Mouse (Mus musculus): ENCODE measurements around the gene Inpp5d. TPM values are rescaled to one million over a fixed set of nuclear protein-coding genes. Genes with fewer than 3 reads are reported as not detected.

Gene Inpp5d
- polyA plus RNA-seq (2012; rRNA removed): 86.5 and 123 TPM in 2 replicates

DNA sequence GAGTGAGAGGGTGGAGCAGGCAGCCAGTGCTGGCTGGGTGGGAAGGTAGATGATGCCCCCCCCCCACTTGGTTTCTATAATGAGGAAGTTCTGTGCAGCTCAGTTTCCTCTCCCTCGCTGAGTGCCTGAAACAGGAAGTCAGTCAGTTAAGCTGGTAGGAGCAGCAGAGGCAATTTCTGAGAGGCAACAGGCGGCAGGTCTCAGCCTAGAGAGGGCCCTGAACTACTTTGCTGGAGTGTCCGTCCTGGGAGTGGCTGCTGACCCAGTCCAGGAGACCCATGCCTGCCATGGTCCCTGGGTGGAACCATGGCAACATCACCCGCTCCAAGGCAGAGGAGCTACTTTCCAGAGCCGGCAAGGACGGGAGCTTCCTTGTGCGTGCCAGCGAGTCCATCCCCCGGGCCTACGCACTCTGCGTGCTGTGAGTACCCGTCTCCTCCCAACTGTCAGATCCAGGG, at the start of gene Inpp5d:
Gene Inpp5d, plus strand, starts transcription at position 102 of the 458 bp plus-strand sequence.
- peak within 1 kb of the TSS; percentile 85 for H3K4me3 ChIP-seq (replicated peaks; ENCODE audit: extremely low read depth, low read depth, low read length)
- peak; percentile 43 for DNase-seq
- 48% methylated on average over 12 of the region's 12 CpGs for WGBS
- peaks cover 6% of the 10 kb centered on the region for H3K4me1 ChIP-seq (ENCODE audit: control insufficient read depth, insufficient read depth, low read length)
- TF ChIP-seq POLR2A (IDR thresholded peaks at IDR 0.05; ENCODE audit: borderline replicate concordance, extremely low read depth, low read depth, low read length) (peak; percentile 63; the same call in 1 of the 2 replicates), CTCF (IDR thresholded peaks at IDR 0.05; ENCODE audit: insufficient read depth, low read length) (no peak)

GRCm38 (mm10) chr1:87573261-87573660, 46.9 kb upstream of the Inpp5d start:
- TF ChIP-seq CTCF (IDR thresholded peaks at IDR 0.05; ENCODE audit: insufficient read depth, low read length) (no peak), POLR2A (IDR thresholded peaks at IDR 0.05; ENCODE audit: borderline replicate concordance, extremely low read depth, low read depth, low read length) (no peak)
- H3K4me1 ChIP-seq (ENCODE audit: control insufficient read depth, insufficient read depth, low read length): peaks cover 6% of the 10 kb centered on the region
- DNase-seq: no peak
- WGBS: 50% methylated on average over 5 of the region's 5 CpGs
- no peak overlapping the region for H3K4me3 ChIP-seq (replicated peaks; ENCODE audit: extremely low read depth, low read depth, low read length)

DNA sequence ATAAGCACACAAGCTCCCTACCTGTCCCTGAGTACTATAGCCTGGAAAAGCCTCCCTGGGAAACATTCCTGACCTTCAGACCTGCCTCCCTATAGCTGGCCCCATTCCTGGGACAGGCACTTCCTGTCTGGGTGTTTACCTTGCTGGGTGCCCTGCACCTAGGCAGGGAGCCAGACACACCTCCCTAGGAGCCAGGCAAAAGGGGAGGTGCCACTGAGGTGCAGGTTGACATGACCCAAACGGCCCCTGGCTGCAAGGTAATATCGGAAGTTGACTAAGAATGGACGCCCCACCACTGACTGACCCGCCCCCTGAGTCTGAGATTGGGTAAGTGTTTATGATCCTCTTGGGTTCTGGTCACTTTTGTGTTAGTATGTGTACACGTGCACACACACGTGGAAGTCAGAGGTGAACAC, 46.3 kb upstream of the Inpp5d start, which contains the start of gene Ngef:
Gene Ngef, minus strand, starts transcription at position 71 of the 416 bp plus-strand sequence.
- H3K4me1 ChIP-seq (ENCODE audit: control insufficient read depth, insufficient read depth, low read length): peaks cover 6% of the 10 kb centered on the region
- WGBS: 53% methylated on average over 6 of the region's 6 CpGs
- H3K4me3 ChIP-seq (replicated peaks; ENCODE audit: extremely low read depth, low read depth, low read length): no peak within 1 kb of the TSS
- peak; percentile 27; the same call in 1 of the 2 replicates for TF ChIP-seq POLR2A (IDR thresholded peaks at IDR 0.05; ENCODE audit: borderline replicate concordance, extremely low read depth, low read depth, low read length)
- no peak for TF ChIP-seq CTCF (IDR thresholded peaks at IDR 0.05; ENCODE audit: insufficient read depth, low read length)
- DNase-seq: peak; percentile 73

- DNase-seq: no peak
- Histone ChIP-seq H3K4me3 (replicated peaks; ENCODE audit: extremely low read depth, low read depth, low read length) (no peak overlapping the region), H3K4me1 (ENCODE audit: control insufficient read depth, insufficient read depth, low read length) (peaks cover 6% of the 10 kb centered on the region)
- 54% methylated on average over 6 of the region's 6 CpGs for WGBS
- TF ChIP-seq POLR2A (IDR thresholded peaks at IDR 0.05; ENCODE audit: borderline replicate concordance, extremely low read depth, low read depth, low read length) (no peak), CTCF (IDR thresholded peaks at IDR 0.05; ENCODE audit: insufficient read depth, low read length) (no peak)
These were observed 45.8 kb upstream of the Inpp5d start for GRCm38 (mm10) chr1:87574353-87574752.

- peaks cover 6% of the 10 kb centered on the region for H3K4me1 ChIP-seq (ENCODE audit: control insufficient read depth, insufficient read depth, low read length)
- TF ChIP-seq POLR2A (IDR thresholded peaks at IDR 0.05; ENCODE audit: borderline replicate concordance, extremely low read depth, low read depth, low read length) (no peak; the same call in 1 of the 2 replicates), CTCF (IDR thresholded peaks at IDR 0.05; ENCODE audit: insufficient read depth, low read length) (no peak)
- no peak overlapping the region for H3K4me3 ChIP-seq (replicated peaks; ENCODE audit: extremely low read depth, low read depth, low read length)
- WGBS: 26% methylated on average over 7 of the region's 7 CpGs
- DNase-seq: peak; percentile 76
These were observed 45.3 kb upstream of the Inpp5d start for GRCm38 (mm10) chr1:87574785-87575184.

GRCm38 (mm10) chr1:87578965-87579364, 41.1 kb upstream of the Inpp5d start:
- 94% methylated on average over 6 of the region's 6 CpGs for WGBS
- DNase-seq: no peak
- Histone ChIP-seq H3K4me1 (ENCODE audit: control insufficient read depth, insufficient read depth, low read length) (peaks cover 6% of the 10 kb centered on the region), H3K4me3 (replicated peaks; ENCODE audit: extremely low read depth, low read depth, low read length) (no peak overlapping the region)
- TF ChIP-seq CTCF (IDR thresholded peaks at IDR 0.05; ENCODE audit: insufficient read depth, low read length): no peak
- no peak for TF ChIP-seq POLR2A (IDR thresholded peaks at IDR 0.05; ENCODE audit: borderline replicate concordance, extremely low read depth, low read depth, low read length)

GRCm38 (mm10) chr1:87580824-87581223, 39.3 kb upstream of the Inpp5d start:
- Histone ChIP-seq H3K4me3 (replicated peaks; ENCODE audit: extremely low read depth, low read depth, low read length) (no peak overlapping the region), H3K4me1 (ENCODE audit: control insufficient read depth, insufficient read depth, low read length) (no peaks in the 10 kb centered on the region)
- WGBS: 54% methylated on average over 3 of the region's 3 CpGs
- no peak for DNase-seq
- TF ChIP-seq POLR2A (IDR thresholded peaks at IDR 0.05; ENCODE audit: borderline replicate concordance, extremely low read depth, low read depth, low read length) (no peak), CTCF (IDR thresholded peaks at IDR 0.05; ENCODE audit: insufficient read depth, low read length) (no peak)

DNA sequence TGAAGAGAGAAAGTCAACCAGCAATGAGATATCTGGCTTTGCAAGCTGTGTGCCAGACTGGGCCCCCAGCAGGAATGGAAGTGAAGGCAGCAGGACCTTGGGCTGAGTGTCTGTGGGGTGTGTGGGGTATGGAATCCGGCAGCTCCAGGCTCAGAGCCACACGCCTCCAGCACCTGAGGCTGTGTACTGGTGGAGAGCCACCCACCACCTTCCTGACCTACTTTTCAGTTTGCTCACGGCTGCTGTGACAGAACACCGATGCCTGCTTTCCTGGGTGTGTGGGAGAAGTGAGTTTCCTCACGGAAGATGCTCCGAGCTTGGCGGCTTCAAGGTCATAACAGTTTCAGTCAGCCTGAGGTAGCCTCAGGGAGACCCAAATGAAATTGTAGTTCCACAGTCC, 30.9 kb upstream of the Inpp5d start:
- Histone ChIP-seq H3K4me1 (ENCODE audit: control insufficient read depth, insufficient read depth, low read length) (no peaks in the 10 kb centered on the region), H3K4me3 (replicated peaks; ENCODE audit: extremely low read depth, low read depth, low read length) (no peak overlapping the region)
- no peak for DNase-seq
- 84% methylated on average over 7 of the region's 7 CpGs for WGBS
- TF ChIP-seq CTCF (IDR thresholded peaks at IDR 0.05; ENCODE audit: insufficient read depth, low read length) (no peak), POLR2A (IDR thresholded peaks at IDR 0.05; ENCODE audit: borderline replicate concordance, extremely low read depth, low read depth, low read length) (no peak)

- WGBS: 65% methylated on average over 8 of the region's 8 CpGs
- TF ChIP-seq POLR2A (IDR thresholded peaks at IDR 0.05; ENCODE audit: borderline replicate concordance, extremely low read depth, low read depth, low read length) (no peak), CTCF (IDR thresholded peaks at IDR 0.05; ENCODE audit: insufficient read depth, low read length) (no peak)
- DNase-seq: peak; percentile 49
- H3K4me3 ChIP-seq (replicated peaks; ENCODE audit: extremely low read depth, low read depth, low read length): no peak overlapping the region
- H3K4me1 ChIP-seq (ENCODE audit: control insufficient read depth, insufficient read depth, low read length): no peaks in the 10 kb centered on the region
These were observed 30.1 kb upstream of the Inpp5d start for GRCm38 (mm10) chr1:87589980-87590379.

- no peak for TF ChIP-seq CTCF (IDR thresholded peaks at IDR 0.05; ENCODE audit: insufficient read depth, low read length)
- no peak for TF ChIP-seq POLR2A (IDR thresholded peaks at IDR 0.05; ENCODE audit: borderline replicate concordance, extremely low read depth, low read depth, low read length)
- Histone ChIP-seq H3K4me1 (ENCODE audit: control insufficient read depth, insufficient read depth, low read length) (no peaks in the 10 kb centered on the region), H3K4me3 (replicated peaks; ENCODE audit: extremely low read depth, low read depth, low read length) (no peak overlapping the region)
- no peak for DNase-seq
- WGBS: 51% methylated on average over 3 of the region's 3 CpGs
These were observed 25.9 kb upstream of the Inpp5d start for GRCm38 (mm10) chr1:87594261-87594660.
